Mouse (Mus musculus) liver, adult 2 months (tissue): ENCODE data around the gene Inppl1.

Source experiments
- CTCF ChIP-seq: fragments of 200-500 bp; IDR thresholded peaks from 2 replicates; pipeline ENCODE4 v1.5.1; 2011; ENCODE audit warnings: low read depth, low read length, control low read depth
- POLR2A ChIP-seq: fragments of 200-500 bp; IDR thresholded peaks from 2 replicates; pipeline ENCODE4 v1.6.1; 2011; ENCODE audit warnings: low read length, control low read depth; ENCODE audit not compliant: insufficient read depth; ENCODE audit errors: extremely low read depth

DNA sequence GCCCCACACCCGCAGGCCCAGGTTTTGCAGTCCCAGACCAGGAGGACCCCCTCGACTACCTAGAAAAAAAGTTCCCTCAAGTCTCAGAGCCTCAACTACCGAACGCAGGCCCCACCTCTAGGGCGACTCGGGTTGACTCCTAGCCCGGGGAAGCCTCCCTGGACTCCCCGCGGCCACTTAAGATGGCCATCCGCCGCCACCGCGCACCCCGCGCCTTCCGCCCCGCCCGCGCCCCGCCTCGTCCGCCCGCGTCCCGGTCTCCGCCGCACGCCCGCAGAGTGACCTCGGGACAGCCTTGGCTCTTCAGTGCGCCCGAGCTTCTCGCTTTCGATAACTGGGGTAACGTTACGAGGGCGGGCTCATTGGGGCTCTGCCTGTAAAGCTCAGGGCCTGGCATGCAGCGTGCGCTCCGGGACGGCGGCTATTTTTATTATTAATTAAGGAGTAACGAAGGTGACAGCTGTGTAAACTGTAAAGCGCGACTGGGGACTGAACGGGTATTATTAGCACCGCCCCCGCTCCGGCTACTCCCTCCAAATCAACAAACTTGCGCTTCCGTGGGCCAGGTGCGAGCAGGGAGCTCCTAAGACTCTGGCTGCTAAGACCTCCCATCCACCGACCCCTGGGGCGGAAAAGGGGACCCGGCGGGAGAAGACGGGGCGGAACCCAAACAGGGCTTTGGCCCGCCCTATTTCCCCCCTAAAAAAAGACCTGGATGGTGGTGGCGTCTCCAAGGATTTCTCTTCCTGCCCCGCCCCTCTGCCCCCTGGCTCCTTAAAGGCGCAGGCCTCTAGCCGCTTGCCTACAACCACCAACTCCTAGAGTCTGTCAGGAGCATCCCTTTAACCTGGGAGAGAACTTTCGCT is at the start of gene Inppl1:
- TF ChIP-seq POLR2A, result peak; percentile 16; the same call in 1 of the 2 replicates
- TF ChIP-seq CTCF, result peak; percentile 19; the same call in 1 of the 2 replicates
